Comparison of ENCODE assay signal across 9 mouse cellular contexts in the genomic region with DNA sequence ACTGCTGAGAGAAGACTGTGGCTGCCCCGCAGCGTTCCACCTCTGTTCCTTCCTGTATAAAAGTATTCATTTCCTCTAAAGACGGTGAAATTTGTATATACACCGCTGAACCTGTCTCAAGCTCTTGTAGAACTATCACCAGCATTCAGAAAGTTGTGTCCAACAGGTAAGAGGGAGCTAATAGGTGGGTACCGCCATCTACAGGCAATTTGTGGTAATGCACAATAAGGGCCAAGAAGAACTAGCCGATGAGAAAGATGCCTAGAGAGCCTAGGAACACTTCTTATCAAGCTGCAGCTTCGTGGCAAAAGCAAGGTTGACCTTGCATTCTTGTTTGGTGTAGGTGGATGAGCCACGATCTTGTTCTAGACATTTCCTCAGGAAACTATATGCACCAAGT.
DNase-seq lines count a peak whose midpoint lies in the region; ATAC-seq and TF ChIP-seq lines count a peak whose summit lies in the region.
"Had no signal": no experiment of that assay in that cellular context is flagged by ENCODE, and none has a peak within 500 bp of the region (broad histone marks: within the 10 kb centered on the region; RNA-seq: fewer than 3 reads in every experiment).

No protein-coding gene starts in this region.

- peak; percentile 88 for TF ChIP-seq RAD21 in CH12.LX (IDR thresholded peaks at IDR 0.05; ENCODE audit: low read depth, low read length)

- no peaks in the 10 kb centered on the region for H3K4me1 ChIP-seq in CH12.LX (ENCODE audit: control insufficient read depth in 1 of 2, insufficient read depth in 2 of 2)
- no peaks in the 10 kb centered on the region for H3K4me1 ChIP-seq in intestine, embryonic 14.5 days (replicated peaks; ENCODE audit: control insufficient read depth, insufficient read depth, low read length)
- H3K4me1 ChIP-seq in neural tube, embryonic 14.5 days (ENCODE audit: control insufficient read depth, insufficient read depth, low read length): no peaks in the 10 kb centered on the region
- H3K4me1 ChIP-seq: limb, embryonic 15.5 days had no signal

- dilution Hi-C loops in CH12.LX (cut with MboI; ENCODE audit: extremely low pct_ligation_motif_present, extremely low pct_unique_long_range_greater_than_20kb, low sequenced_read_pairs): no loop called here

- H3K79me2 ChIP-seq in CH12.LX (replicated peaks; ENCODE audit: control insufficient read depth, extremely low read depth, insufficient read depth, poor library complexity, severe bottlenecking): no peaks in the 10 kb centered on the region

- TF ChIP-seq EP300 in CH12.LX (IDR thresholded peaks at IDR 0.05; ENCODE audit: low read length): no peak

- peak overlapping the region; percentile 34; the same call in 1 of the 2 replicates for H3K4me2 ChIP-seq in CH12.LX (ENCODE audit: insufficient read depth, low read depth, poor library complexity, severe bottlenecking)
- H3K4me2 ChIP-seq in intestine, embryonic 14.5 days (ENCODE audit: low read length): no peak overlapping the region
- no peak overlapping the region for H3K4me2 ChIP-seq in neural tube, embryonic 14.5 days (ENCODE audit: low read depth, low read length)
- H3K4me2 ChIP-seq: limb, embryonic 15.5 days had no signal

- H3K36me3 ChIP-seq in CH12.LX (replicated peaks in 1 of 2; ENCODE audit: control insufficient read depth in 1 of 2, insufficient read depth in 1 of 2, low read length in 1 of 2): no peaks in the 10 kb centered on the region
- H3K36me3 ChIP-seq in intestine, embryonic 14.5 days (ENCODE audit: control insufficient read depth, insufficient read depth, low read length): no peaks in the 10 kb centered on the region
- H3K36me3 ChIP-seq in neural tube, embryonic 14.5 days (ENCODE audit: control insufficient read depth, insufficient read depth, low read length): no peaks in the 10 kb centered on the region
- H3K36me3 ChIP-seq: limb, embryonic 15.5 days had no signal

- in situ Hi-C loops in CH12.LX (cut with MboI; ENCODE audit: low pct_ligation_motif_present, low pct_unique_long_range_greater_than_20kb, low sequenced_read_pairs): loop anchor here (25.0 kb wide), 2 partner anchors 265 to 340 kb away; partner anchors contain the start of genes Dpy19l2 and Tbx20

- peak; percentile 85 to 92 for TF ChIP-seq CTCF in CH12.LX (conservative IDR thresholded peaks at IDR 0.05 in 1 of 2, IDR thresholded peaks at IDR 0.05 in 1 of 2; ENCODE audit: low read depth in 2 of 2, low read length in 2 of 2)

- H3K4me3 ChIP-seq in CH12.LX (replicated peaks in 1 of 3; ENCODE audit: low read depth in 2 of 3, low read length in 2 of 3, poor library complexity in 1 of 3): no peak overlapping the region
- H3K4me3 ChIP-seq in intestine, embryonic 14.5 days (ENCODE audit: low read depth, low read length): no peak overlapping the region
- no peak overlapping the region for H3K4me3 ChIP-seq in neural tube, embryonic 14.5 days (ENCODE audit: low read depth, low read length)
- H3K4me3 ChIP-seq: limb, embryonic 15.5 days had no signal

- no peak overlapping the region for H3K27ac ChIP-seq in CH12.LX (ENCODE audit: insufficient read depth, low read depth)
- no peak overlapping the region for H3K27ac ChIP-seq in intestine, embryonic 14.5 days (ENCODE audit: low read depth)
- H3K27ac ChIP-seq in neural tube, embryonic 14.5 days (ENCODE audit: low read depth, low read length): no peak overlapping the region
- H3K27ac ChIP-seq: limb, embryonic 15.5 days had no signal

- intact Hi-C loops in left cerebral cortex, postnatal 36 days (cut with DNase I): loop anchor here (5.0 kb wide), 2 partner anchors 325 to 485 kb away; no protein-coding TSS in a partner anchor

- H3K9ac ChIP-seq in CH12.LX (ENCODE audit: insufficient read depth, low read depth): no peak overlapping the region
- H3K9ac ChIP-seq in intestine, embryonic 14.5 days (ENCODE audit: low read length): no peak overlapping the region
- H3K9ac ChIP-seq in neural tube, embryonic 14.5 days (replicated peaks; ENCODE audit: low read depth, low read length): no peak overlapping the region
- H3K9ac ChIP-seq: limb, embryonic 15.5 days had no signal

- 7% methylated on average over 8 of the region's 8 CpGs for WGBS in intestine, embryonic 14.5 days
- 8% methylated on average over 8 of the region's 8 CpGs for WGBS in neural tube, embryonic 14.5 days

- no peaks in the 10 kb centered on the region for H3K27me3 ChIP-seq in CH12.LX (replicated peaks)
- no peaks in the 10 kb centered on the region for H3K27me3 ChIP-seq in intestine, embryonic 14.5 days (replicated peaks; ENCODE audit: control insufficient read depth, insufficient read depth, low read length)
- H3K27me3 ChIP-seq in neural tube, embryonic 14.5 days (ENCODE audit: control insufficient read depth, insufficient read depth, low read length): no peaks in the 10 kb centered on the region

- no peak for ATAC-seq in intestine, embryonic 14.5 days (replicated peaks; ENCODE audit: low FRiP score, low TSS enrichment, low read depth)
- peak; percentile 54 for ATAC-seq in neural tube, embryonic 14.5 days (ENCODE audit: low read depth)

- no peaks in the 10 kb centered on the region for H3K9me3 ChIP-seq in CH12.LX (replicated peaks; ENCODE audit: low read length)
- no peaks in the 10 kb centered on the region for H3K9me3 ChIP-seq in intestine, embryonic 14.5 days (ENCODE audit: control insufficient read depth, low read length)
- no peaks in the 10 kb centered on the region for H3K9me3 ChIP-seq in neural tube, embryonic 14.5 days (ENCODE audit: control insufficient read depth, low read length)
- H3K9me3 ChIP-seq: limb, embryonic 15.5 days had no signal

- DNase-seq in A20 (ENCODE audit: low read depth, low spot score) (peak; percentile 40), CH12.LX (ENCODE audit: extremely low read depth) (peak; percentile 79)
- peak; percentile 9 for DNase-seq in cerebellum, adult 11-12 months
- DNase-seq in frontal cortex, postnatal 14 days (ENCODE audit: low spot score in 2 of 2): peak; percentile 13 to 59
- DNase-seq in intestine, embryonic 14.5 days (ENCODE audit: low spot score): peak; percentile 91
- peak; percentile 41 to 63 for DNase-seq in left cerebral cortex, postnatal 36 days (ENCODE audit: low spot score in 2 of 2)
- DNase-seq in spleen, postnatal 4 days (ENCODE audit: low spot score in 2 of 2): no peak

- no peak for TF ChIP-seq POLR2A in CH12.LX (IDR thresholded peaks at IDR 0.05; ENCODE audit: low read depth, low read length)

TF ChIP-seq in CH12.LX, 34 proteins besides CTCF, POLR2A, EP300 and RAD21:
- TF ChIP-seq ZNF384 (IDR thresholded peaks at IDR 0.05; ENCODE audit: low read depth, low read length) (0 out of 2 replicates have a peak, but pooled peaks have one; percentile 5), MAFK (IDR thresholded peaks at IDR 0.05; ENCODE audit: insufficient replicate concordance, low read length) (no peak), E2F4 (IDR thresholded peaks at IDR 0.05; ENCODE audit: insufficient replicate concordance, low read depth, low read length) (no peak), SMC3 (IDR thresholded peaks at IDR 0.05; ENCODE audit: low read depth, low read length) (peak; percentile 78)

Comparison
In these comparisons a context has a peak if more than half of its experiments do, and no peak if none do; other contexts are left out.
1. DNase-seq: peak in A20 (single experiment), CH12.LX (single experiment), cerebellum, adult 11-12 months (single experiment), frontal cortex, postnatal 14 days (2 of 2), intestine, embryonic 14.5 days (single experiment) and left cerebral cortex, postnatal 36 days (2 of 2); none in spleen, postnatal 4 days (0 of 2).